Mouse (Mus musculus) lung, embryonic 14.5 days (tissue): Measurements from ENCODE around the gene Slc22a20. TPM values are rescaled to one million over a fixed set of nuclear protein-coding genes. Genes with fewer than 3 reads are reported as not detected.

Experiments
- ATAC-seq: fragments of 200-750 bp; cut with Nextera tagmentation; 2 replicates; pipeline ENCODE4 v1.8.0; 2017; ENCODE audit warnings: mild to moderate bottlenecking, moderate TSS enrichment, moderate library complexity; ENCODE audit not compliant: insufficient read depth
- DNase-seq: peaks from one replicate; pipeline ENCODE4 v3.0.0-alpha.2; 2015
- H3K27ac ChIP-seq: fragments of 300-500 bp; sonication (generic); 2 replicates; pipeline ENCODE4 v1.5.1; 2014; ENCODE audit warnings: low read depth, mild to moderate bottlenecking, moderate library complexity
- H3K27me3 ChIP-seq: fragments of 300-500 bp; sonication (generic); 2 replicates; pipeline ENCODE4 v1.6.1; 2014; ENCODE audit warnings: low read length, control low read depth; ENCODE audit not compliant: insufficient read depth
- H3K36me3 ChIP-seq: fragments of 300-500 bp; sonication (generic); 2 replicates; pipeline ENCODE4 v1.6.1; 2014; ENCODE audit warnings: control low read depth; ENCODE audit not compliant: insufficient read depth
- H3K4me1 ChIP-seq: fragments of 300-500 bp; sonication (generic); 2 replicates; pipeline ENCODE4 v1.6.1; 2014; ENCODE audit warnings: antibody characterized with exemption, control low read depth; ENCODE audit not compliant: insufficient read depth
- H3K4me2 ChIP-seq: fragments of 300-500 bp; sonication (generic); 2 replicates; pipeline ENCODE4 v1.6.1; 2014; ENCODE audit warnings: mild to moderate bottlenecking
- H3K4me3 ChIP-seq: fragments of 300-500 bp; sonication (generic); 2 replicates; pipeline ENCODE4 v1.5.1; 2014; ENCODE audit warnings: low read depth, low read length
- H3K9ac ChIP-seq: fragments of 300-500 bp; sonication (generic); 2 replicates; pipeline ENCODE4 v1.6.1; 2014
- H3K9me3 ChIP-seq: fragments of 300-500 bp; sonication (generic); 2 replicates; pipeline ENCODE4 v1.6.1; 2016; ENCODE audit warnings: low read depth, low read length, control low read depth
- CTCF ChIP-seq: IDR thresholded peaks from 2 replicates; pipeline ENCODE4 v1.5.1; 2016; ENCODE audit warnings: antibody characterized with exemption, low read depth
- WGBS: fragments of 180-500 bp; shearing (Covaris S2); extraction: QIAGEN DNeasy Blood & Tissue Kit; methylation state at CpG from one replicate; pipeline ENCODE4 v1.1.7; 2014; 5-methylcytosine and 5-hydroxymethylcytosine counted together
- polyA plus RNA-seq: library from polyadenylated mRNA; unstranded; fragments of >200 nt; fragmentation: Nextera tagmentation; extraction: Ambion mirVana; gene quantifications from 2 replicates; pipeline ENCODE4 v1.2.1, GENCODE M21; 2014

Slc22a20 gene
- not detected in 2 replicates for polyA plus RNA-seq

DNA sequence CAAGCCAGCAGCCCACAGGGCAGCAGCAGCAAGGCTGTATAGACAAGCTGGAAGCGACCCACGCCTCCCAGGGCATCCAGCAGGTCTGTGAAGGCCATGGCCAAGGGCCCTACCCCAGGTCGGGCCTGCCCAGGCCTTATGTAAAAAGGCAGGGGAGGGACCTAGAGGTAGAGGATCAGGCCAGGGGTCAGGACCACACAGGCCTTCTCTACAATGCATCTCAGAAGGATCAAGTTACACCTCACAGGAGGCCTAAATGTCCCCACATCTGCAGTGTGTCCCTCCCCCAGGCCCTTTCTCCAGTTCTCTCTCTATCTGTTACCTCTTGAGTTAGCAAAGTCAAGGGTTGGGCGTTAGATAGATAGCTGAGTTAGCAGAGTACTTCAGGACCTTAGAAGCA, at the start of gene Slc22a20:
TSS of gene Slc22a20 (minus strand) at position 101 of the 400 bp plus-strand sequence.
- Histone ChIP-seq H3K36me3 (no peaks in the 10 kb centered on the region), H3K27me3 (no peaks in the 10 kb centered on the region), H3K4me2 (no peak within 1 kb of the TSS), H3K27ac (no peak within 1 kb of the TSS), H3K9ac (no peak within 1 kb of the TSS), H3K4me3 (no peak within 1 kb of the TSS), H3K9me3 (no peaks in the 10 kb centered on the region), H3K4me1 (peaks cover 9% of the 10 kb centered on the region)
- ATAC-seq (no peak), DNase-seq (no peak)
- 35% methylated on average over 4 of the region's 4 CpGs for WGBS
- no peak for TF ChIP-seq CTCF

DNA sequence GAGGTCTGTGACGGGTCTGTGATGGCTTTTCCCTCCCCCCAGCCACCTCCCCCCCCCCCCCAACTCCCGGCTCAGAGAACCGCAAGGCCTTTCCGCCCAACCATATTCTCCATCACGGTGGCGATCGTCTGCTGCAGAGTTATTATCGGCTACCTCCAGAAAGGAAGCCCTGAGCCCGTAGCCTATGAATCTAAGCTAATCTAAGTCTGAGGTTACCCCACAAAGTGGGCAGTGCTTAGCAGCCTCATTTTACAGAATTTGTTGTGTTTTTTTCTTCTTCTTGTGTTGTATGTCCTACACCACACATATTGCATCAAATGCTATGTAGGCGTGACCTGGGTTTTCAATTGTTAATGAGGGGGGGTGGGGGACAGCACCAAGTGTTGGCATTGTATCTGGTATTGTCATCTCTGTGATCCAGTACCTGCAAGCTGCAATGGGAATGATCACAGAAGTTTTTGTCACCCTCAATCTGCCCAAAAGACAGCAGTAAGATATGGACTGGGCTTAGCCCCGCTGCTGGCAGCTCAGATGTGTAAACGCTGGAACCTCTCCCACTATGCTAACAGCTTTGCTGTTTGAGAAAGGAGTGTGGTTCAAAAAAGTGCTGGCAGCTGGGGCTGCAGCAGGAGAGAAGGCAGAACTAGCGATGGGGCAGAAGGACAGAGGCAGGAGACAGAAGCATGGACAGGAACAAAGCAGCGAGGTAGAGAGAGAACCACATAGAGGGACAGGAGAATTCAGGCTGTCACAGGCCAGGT, 44.8 kb upstream of the Slc22a20 start:
- DNase-seq, result no peak
- Histone ChIP-seq H3K4me1 (no peaks in the 10 kb centered on the region), H3K27ac (no peak overlapping the region), H3K9me3 (no peaks in the 10 kb centered on the region), H3K27me3 (no peaks in the 10 kb centered on the region), H3K4me2 (no peak overlapping the region), H3K36me3 (no peaks in the 10 kb centered on the region), H3K9ac (no peak overlapping the region; the same call in 1 of the 2 replicates), H3K4me3 (no peak overlapping the region)
- no peak for TF ChIP-seq CTCF
- WGBS, result 65% methylated on average over 14 of the region's 14 CpGs
- no peak for ATAC-seq

DNA sequence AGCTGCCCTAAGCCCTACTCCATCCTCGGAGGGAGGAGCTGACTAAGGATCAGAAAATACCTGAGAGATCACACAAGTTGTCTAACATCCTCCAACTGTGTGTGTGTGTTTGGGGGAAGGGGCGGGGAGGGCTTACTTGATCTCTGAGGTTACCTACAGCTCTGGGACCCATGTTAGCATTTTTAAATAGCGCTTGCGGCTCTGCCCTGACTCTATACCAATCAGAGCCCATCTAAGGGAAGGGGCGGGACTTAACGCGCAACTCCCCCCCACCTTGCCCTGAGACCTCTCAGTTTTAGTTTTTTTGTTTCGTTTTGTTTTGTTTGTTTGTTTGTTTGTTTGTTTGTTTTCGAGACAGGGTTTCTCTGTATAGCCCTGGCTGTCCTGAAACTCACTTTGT, 43.5 kb upstream of the Slc22a20 start:
- WGBS, result 76% methylated on average over 9 of the region's 9 CpGs
- no peak for DNase-seq
- Histone ChIP-seq H3K4me1 (no peaks in the 10 kb centered on the region), H3K9me3 (no peaks in the 10 kb centered on the region), H3K4me3 (no peak overlapping the region), H3K36me3 (no peaks in the 10 kb centered on the region), H3K4me2 (no peak overlapping the region), H3K27me3 (no peaks in the 10 kb centered on the region), H3K9ac (no peak overlapping the region), H3K27ac (no peak overlapping the region)
- TF ChIP-seq CTCF, result no peak
- no peak for ATAC-seq

DNA sequence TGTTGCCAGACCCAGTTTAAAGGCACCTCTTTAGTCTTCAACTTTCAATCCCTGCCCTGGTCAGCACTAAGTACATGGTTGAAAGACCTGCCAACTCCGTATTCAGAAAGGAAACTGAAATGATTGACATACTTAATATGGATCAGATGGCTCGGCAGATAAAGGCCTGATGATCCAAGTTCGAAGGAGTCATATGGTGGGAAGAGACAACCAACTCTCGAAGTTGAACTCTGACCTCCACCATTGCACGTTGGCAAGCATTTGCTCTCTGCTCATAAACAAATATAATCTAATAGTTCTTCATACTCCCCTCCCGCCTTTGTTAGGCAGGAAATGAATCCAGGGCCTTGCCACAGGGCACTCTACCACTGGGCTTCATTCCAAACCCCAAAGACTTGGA, 43.0 kb upstream of the Slc22a20 start:
- no peaks in the 10 kb centered on the region for H3K4me1 ChIP-seq
- no peak overlapping the region for H3K27ac ChIP-seq
- no peak overlapping the region for H3K4me3 ChIP-seq
- H3K9ac ChIP-seq, result no peak overlapping the region
- no peak for TF ChIP-seq CTCF
- no peaks in the 10 kb centered on the region for H3K9me3 ChIP-seq
- H3K4me2 ChIP-seq, result no peak overlapping the region
- no peak for ATAC-seq
- H3K36me3 ChIP-seq, result no peaks in the 10 kb centered on the region
- no peaks in the 10 kb centered on the region for H3K27me3 ChIP-seq
- 67% methylated on average over 6 of the region's 6 CpGs for WGBS
- DNase-seq, result no peak

DNA sequence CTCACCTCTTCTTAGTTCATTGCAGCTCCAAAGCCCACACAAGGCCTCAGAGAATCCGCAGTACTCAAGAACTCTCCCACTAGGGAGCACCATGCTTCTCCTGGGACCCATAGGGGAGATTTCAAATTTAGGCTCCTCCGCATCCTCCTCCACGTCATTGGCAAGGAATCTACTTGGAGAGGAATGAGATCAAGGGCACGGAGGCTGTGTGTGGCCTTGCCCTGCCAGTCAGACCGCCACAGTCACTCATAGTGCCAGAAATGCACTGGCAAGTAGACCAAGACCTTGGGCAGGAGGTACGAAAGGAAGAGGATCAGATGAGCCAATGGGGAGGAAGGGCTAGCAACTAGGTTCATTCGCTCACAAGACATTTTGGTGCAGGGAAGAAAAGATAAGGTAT, 38.0 kb upstream of the Slc22a20 start:
- H3K27ac ChIP-seq, result no peak overlapping the region
- no peak for DNase-seq
- no peak for TF ChIP-seq CTCF
- no peaks in the 10 kb centered on the region for H3K36me3 ChIP-seq
- H3K9me3 ChIP-seq, result no peaks in the 10 kb centered on the region
- no peak overlapping the region for H3K4me2 ChIP-seq
- H3K4me3 ChIP-seq, result no peak overlapping the region
- WGBS, result 65% methylated on average over 7 of the region's 7 CpGs
- no peaks in the 10 kb centered on the region for H3K4me1 ChIP-seq
- H3K27me3 ChIP-seq, result no peaks in the 10 kb centered on the region
- no peak overlapping the region for H3K9ac ChIP-seq
- no peak for ATAC-seq

DNA sequence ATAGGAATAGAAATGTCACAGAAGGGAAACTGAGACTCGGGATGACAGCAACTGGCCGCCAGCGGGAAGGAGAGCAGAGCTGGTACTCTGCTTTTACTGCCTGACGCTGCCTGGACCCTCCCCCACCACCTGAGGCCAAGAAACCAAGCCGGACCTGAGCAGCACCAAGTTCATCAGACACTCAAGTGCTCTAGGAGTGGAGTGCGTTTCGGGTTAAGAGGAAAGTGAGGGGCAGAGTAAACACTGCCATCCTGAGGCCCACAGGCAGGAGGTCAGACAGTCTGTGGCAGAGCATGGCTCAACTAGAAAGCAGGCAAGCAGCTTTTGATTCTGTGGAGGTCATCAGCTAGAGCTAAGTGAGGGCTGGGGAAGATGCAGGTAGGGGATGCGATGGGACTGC, 37.1 kb upstream of the Slc22a20 start:
- Histone ChIP-seq H3K36me3 (no peaks in the 10 kb centered on the region), H3K27me3 (no peaks in the 10 kb centered on the region), H3K9ac (no peak overlapping the region), H3K4me2 (0 out of 2 replicates have a peak overlapping the region, but pooled peaks have one; percentile 3), H3K4me1 (no peaks in the 10 kb centered on the region), H3K4me3 (no peak overlapping the region), H3K27ac (peak overlapping the region; percentile 36; the same call in 1 of the 2 replicates), H3K9me3 (no peaks in the 10 kb centered on the region)
- no peak for TF ChIP-seq CTCF
- ATAC-seq (no peak), DNase-seq (peak; percentile 17)
- 38% methylated on average over 8 of the region's 8 CpGs for WGBS

DNA sequence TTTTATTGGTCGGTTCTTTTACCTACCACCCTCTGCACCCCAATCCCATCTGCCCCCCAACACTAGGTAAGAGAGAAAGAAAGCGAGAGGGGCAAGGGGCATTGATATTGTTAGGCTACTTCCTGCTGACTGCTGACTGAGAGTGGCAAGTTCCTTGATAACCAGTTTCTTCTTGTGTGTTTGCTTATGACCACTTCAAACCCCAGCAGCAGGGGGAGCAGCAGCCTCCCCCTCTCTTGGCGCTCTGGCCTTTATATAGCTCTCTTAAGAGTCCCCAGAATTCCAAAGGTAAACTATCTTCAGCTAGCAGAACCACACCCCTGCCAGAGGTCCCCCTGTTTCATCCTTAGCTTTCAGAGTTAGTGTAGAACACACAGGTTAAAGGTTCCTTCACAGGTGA, 34.3 kb upstream of the Slc22a20 start:
- Histone ChIP-seq H3K9ac (no peak overlapping the region), H3K4me3 (no peak overlapping the region), H3K27ac (no peak overlapping the region), H3K4me1 (no peaks in the 10 kb centered on the region), H3K36me3 (no peaks in the 10 kb centered on the region), H3K27me3 (no peaks in the 10 kb centered on the region), H3K4me2 (no peak overlapping the region), H3K9me3 (no peaks in the 10 kb centered on the region)
- no peak for ATAC-seq
- TF ChIP-seq CTCF, result 0 out of 2 replicates have a peak, but pooled peaks have one; percentile 18
- 43% methylated on average over 3 of the region's 3 CpGs for WGBS
- DNase-seq, result no peak
